Comparison of ENCODE assay signal across 12 mouse cellular contexts in genomic region chr5:74198446-74198845, GRCm38 (mm10). TPM values are rescaled to one million over a fixed set of nuclear protein-coding genes. Genes with fewer than 3 reads are reported as not detected.
DNase-seq lines count a peak whose midpoint lies in the region; ATAC-seq and TF ChIP-seq lines count a peak whose summit lies in the region.
"Had no signal": no experiment of that assay in that cellular context is flagged by ENCODE, and none has a peak within 500 bp of the region (broad histone marks: within the 10 kb centered on the region; RNA-seq: fewer than 3 reads in every experiment).

No protein-coding gene starts in this region.

- no peak for DNase-seq in forebrain, embryonic 14.5 days (ENCODE audit: low spot score)
- DNase-seq in layer of hippocampus, adult 2 months (ENCODE audit: low spot score in 2 of 2): no peak
- DNase-seq in layer of hippocampus, adult 9-10 months (ENCODE audit: low spot score): no peak
- DNase-seq in adrenal gland, adult 2 months: no peak
- no peak for DNase-seq in thymus, postnatal 0 days (ENCODE audit: low spot score)
- DNase-seq: kidney, postnatal 14 days; midbrain, embryonic 14.5 days; thymus, adult 2 months had no signal

- ATAC-seq in forebrain, embryonic 14.5 days: no peak
- no peak for ATAC-seq in forebrain, embryonic 15.5 days (replicated peaks)
- ATAC-seq in heart, embryonic 15.5 days (replicated peaks; ENCODE audit: insufficient number of reproducible peaks, insufficient read depth, low FRiP score, low read depth): no peak
- ATAC-seq in neural tube, embryonic 12.5 days (ENCODE audit: low FRiP score, low read depth): no peak

- no peak overlapping the region for H3K27ac ChIP-seq in forebrain, embryonic 14.5 days (ENCODE audit: low read depth, low read length)
- no peak overlapping the region for H3K27ac ChIP-seq in forebrain, embryonic 15.5 days (replicated peaks)
- peak overlapping the region; percentile 46; the same call in 1 of the 2 replicates for H3K27ac ChIP-seq in layer of hippocampus, adult 2 months
- H3K27ac ChIP-seq in heart, embryonic 15.5 days: peak overlapping the region; percentile 92
- H3K27ac ChIP-seq in neural tube, embryonic 12.5 days: no peak overlapping the region

- no peaks in the 10 kb centered on the region for H3K27me3 ChIP-seq in forebrain, embryonic 14.5 days (replicated peaks; ENCODE audit: control insufficient read depth, insufficient read depth, low read length)
- no peaks in the 10 kb centered on the region for H3K27me3 ChIP-seq in forebrain, embryonic 15.5 days
- no peaks in the 10 kb centered on the region for H3K27me3 ChIP-seq in heart, embryonic 15.5 days
- H3K27me3 ChIP-seq in neural tube, embryonic 12.5 days (replicated peaks): no peaks in the 10 kb centered on the region

- no peak for TF ChIP-seq CTCF in layer of hippocampus, adult 2 months (conservative IDR thresholded peaks at IDR 0.05)

- no peak overlapping the region for H3K9ac ChIP-seq in forebrain, embryonic 14.5 days (ENCODE audit: low read length)
- no peak overlapping the region for H3K9ac ChIP-seq in forebrain, embryonic 15.5 days (replicated peaks)
- peak overlapping the region; percentile 99 for H3K9ac ChIP-seq in heart, embryonic 15.5 days
- no peak overlapping the region for H3K9ac ChIP-seq in neural tube, embryonic 12.5 days

- WGBS in forebrain, embryonic 14.5 days: 76% methylated on average over 11 of the region's 11 CpGs
- WGBS in forebrain, embryonic 15.5 days: 68% methylated on average over 11 of the region's 11 CpGs
- WGBS in heart, embryonic 15.5 days: 44% methylated on average over 11 of the region's 11 CpGs
- 78% methylated on average over 11 of the region's 11 CpGs for WGBS in neural tube, embryonic 12.5 days

- no peak overlapping the region for H3K4me3 ChIP-seq in forebrain, embryonic 14.5 days (ENCODE audit: low read depth, low read length)
- H3K4me3 ChIP-seq in forebrain, embryonic 15.5 days: no peak overlapping the region
- H3K4me3 ChIP-seq in layer of hippocampus, adult 2 months: peak overlapping the region; percentile 99
- peak overlapping the region; percentile 98 for H3K4me3 ChIP-seq in heart, embryonic 15.5 days
- no peak overlapping the region for H3K4me3 ChIP-seq in neural tube, embryonic 12.5 days

- no peaks in the 10 kb centered on the region; the same call in 1 of the 2 replicates for H3K9me3 ChIP-seq in forebrain, embryonic 14.5 days (replicated peaks; ENCODE audit: control insufficient read depth, low read length)
- no peaks in the 10 kb centered on the region for H3K9me3 ChIP-seq in forebrain, embryonic 15.5 days
- H3K9me3 ChIP-seq in heart, embryonic 15.5 days (replicated peaks): no peaks in the 10 kb centered on the region
- H3K9me3 ChIP-seq in neural tube, embryonic 12.5 days: no peaks in the 10 kb centered on the region

- H3K4me1 ChIP-seq in forebrain, embryonic 14.5 days (ENCODE audit: control insufficient read depth, insufficient read depth, low read length): peaks cover 19% of the 10 kb centered on the region; the same call in 1 of the 2 replicates
- H3K4me1 ChIP-seq in forebrain, embryonic 15.5 days: peaks cover 38% of the 10 kb centered on the region
- H3K4me1 ChIP-seq in heart, embryonic 15.5 days (replicated peaks): peaks cover 66% of the 10 kb centered on the region
- peaks cover 46% of the 10 kb centered on the region for H3K4me1 ChIP-seq in neural tube, embryonic 12.5 days

- H3K36me3 ChIP-seq in forebrain, embryonic 14.5 days (ENCODE audit: control insufficient read depth, insufficient read depth, low read length): peaks cover 12% of the 10 kb centered on the region; the same call in 1 of the 2 replicates
- H3K36me3 ChIP-seq in forebrain, embryonic 15.5 days: no peaks in the 10 kb centered on the region
- H3K36me3 ChIP-seq in heart, embryonic 15.5 days: peaks cover 23% of the 10 kb centered on the region
- peaks cover 14% of the 10 kb centered on the region for H3K36me3 ChIP-seq in neural tube, embryonic 12.5 days

- H3K4me2 ChIP-seq in forebrain, embryonic 14.5 days (ENCODE audit: low read length): 0 out of 2 replicates have a peak overlapping the region, but pooled peaks have one; percentile 2
- no peak overlapping the region for H3K4me2 ChIP-seq in forebrain, embryonic 15.5 days (replicated peaks)
- H3K4me2 ChIP-seq in heart, embryonic 15.5 days: peak overlapping the region; percentile 97
- peak overlapping the region; percentile 81 for H3K4me2 ChIP-seq in neural tube, embryonic 12.5 days (replicated peaks)
- H3K4me2 ChIP-seq: liver, embryonic 11.5 days had no signal

RNA-seq across cellular contexts. Expression of gene Rasl11b, which starts 3.4 kb away (rescaled TPM):
- 26.6 and 27.4 TPM in 2 replicates for polyA plus RNA-seq in forebrain, embryonic 14.5 days (2014; fragmentation: Nextera tagmentation; extraction: Ambion mirVana)
- polyA plus RNA-seq in forebrain, embryonic 15.5 days (2015; fragmentation: Nextera tagmentation; extraction: Ambion mirVana): 30.9 TPM in 2 replicates
- total RNA-seq in layer of hippocampus, adult 2 months (2021): 10 to 100 TPM; 65.6 to 75.4 TPM
- 90.2 and 101 TPM in 2 replicates for polyA plus RNA-seq in heart, embryonic 15.5 days (2015; fragmentation: Nextera tagmentation; extraction: Ambion mirVana)
- 38.2 and 41.7 TPM in 2 replicates for polyA plus RNA-seq in neural tube, embryonic 12.5 days (2016; fragmentation: Nextera tagmentation; extraction: Ambion mirVana)
- total RNA-seq in adrenal gland, adult 2 months (2021): 10 to 100 TPM; 16.8 to 24.3 TPM
- 37.4 and 41.9 TPM in 2 replicates for polyA plus RNA-seq in adrenal gland, adult 2 months (2012; rRNA removed)
- 26.8 and 28.6 TPM in 2 replicates for polyA plus RNA-seq in thymus, postnatal 0 days (2015; fragmentation: Nextera tagmentation; extraction: Ambion mirVana)

Comparison
In these comparisons a context has a peak if more than half of its experiments do, and no peak if none do; other contexts are left out.
1. H3K27ac ChIP-seq: peak in layer of hippocampus, adult 2 months (single experiment) and heart, embryonic 15.5 days (single experiment); none in forebrain, embryonic 14.5 days (single experiment), forebrain, embryonic 15.5 days (single experiment) and neural tube, embryonic 12.5 days (single experiment).
2. H3K4me3 ChIP-seq: peak in layer of hippocampus, adult 2 months (single experiment) and heart, embryonic 15.5 days (single experiment); none in forebrain, embryonic 14.5 days (single experiment), forebrain, embryonic 15.5 days (single experiment) and neural tube, embryonic 12.5 days (single experiment).